Mouse (Mus musculus): ENCODE results near the gene Itgb2l.

- TF ChIP-seq CTCF (conservative IDR thresholded peaks at IDR 0.05; ENCODE audit: insufficient read depth, insufficient read length, low read depth, low read length) (no peak), POLR2A (IDR thresholded peaks at IDR 0.05; ENCODE audit: low read depth, low read length) (no peak)
Measured at GRCm38 (mm10) chr16:96387685-96388371, 55.6 kb downstream of the Itgb2l start.

Measured in kidney, adult 2 months (tissue).